Mouse (Mus musculus) telencephalon, adult 2 months (tissue): ENCODE data around the gene Rmnd5a.

Source experiments
- DNase-seq: peaks from one replicate; pipeline ENCODE4 v3.0.0-alpha.2; 2011; ENCODE audit warnings: low read depth, low spot score

Rmnd5a gene

DNA sequence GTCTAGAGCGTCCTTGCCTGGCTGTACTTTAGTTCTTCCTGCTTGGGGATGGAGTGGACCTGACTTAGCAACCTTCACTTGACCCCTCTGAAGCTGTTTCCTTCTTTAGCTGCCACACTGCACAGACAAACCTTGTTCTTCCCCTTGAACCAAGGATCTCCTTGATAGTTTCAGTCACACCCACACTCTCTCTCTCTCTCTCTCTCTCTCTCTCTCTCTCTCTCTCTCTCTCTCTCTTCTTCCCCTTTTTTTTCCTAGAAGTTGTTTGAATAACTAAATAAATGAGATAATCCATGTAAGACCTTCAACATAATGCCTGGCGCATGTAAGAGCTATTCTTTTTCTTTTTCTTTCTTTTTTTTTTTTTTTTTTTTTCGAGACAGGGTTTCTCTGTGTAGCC is 1.7 kb upstream of the Rmnd5a start:
- no peak for DNase-seq

GRCm38 (mm10) chr6:71441251-71441580 is 779 bp upstream of the Rmnd5a start:
- no peak for DNase-seq

GRCm38 (mm10) chr6:71440217-71440491 is 283 bp downstream of the Rmnd5a start:
- no peak for DNase-seq

DNA sequence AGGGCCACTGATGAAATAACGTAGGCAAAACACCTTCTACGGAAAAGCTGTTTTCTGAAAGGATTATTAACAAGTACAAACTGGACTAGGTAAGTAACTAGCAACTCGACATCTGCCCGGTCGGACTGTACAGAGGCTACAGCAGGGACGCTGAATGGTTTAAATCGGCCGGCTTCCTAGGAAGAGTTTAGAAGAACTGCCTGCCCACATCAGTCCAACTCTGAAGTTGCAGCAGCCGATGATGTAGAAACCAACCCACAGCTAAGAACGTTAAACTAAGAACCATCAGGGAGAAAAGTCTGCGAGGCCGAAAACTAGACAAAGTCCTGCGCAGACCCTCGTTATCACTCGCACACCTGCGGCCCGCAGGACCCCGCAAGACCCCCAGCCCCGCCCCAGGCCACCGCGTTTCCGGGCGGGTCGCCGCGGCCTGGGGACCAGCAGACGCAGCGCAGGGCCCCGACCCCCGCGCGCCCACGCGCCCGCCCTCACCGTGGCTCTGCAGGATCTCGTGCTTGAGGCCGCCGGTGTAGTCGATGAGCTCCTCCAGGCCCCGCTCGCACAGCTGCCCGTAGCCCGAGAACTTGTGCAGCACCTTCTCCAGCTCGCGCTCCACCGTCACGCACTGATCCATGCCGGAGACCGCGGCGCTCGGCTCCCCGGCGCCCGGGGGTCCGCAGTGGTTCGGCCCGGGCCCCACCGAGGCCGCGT is 776 bp downstream of the Rmnd5a start:
- DNase-seq: no peak

DNA sequence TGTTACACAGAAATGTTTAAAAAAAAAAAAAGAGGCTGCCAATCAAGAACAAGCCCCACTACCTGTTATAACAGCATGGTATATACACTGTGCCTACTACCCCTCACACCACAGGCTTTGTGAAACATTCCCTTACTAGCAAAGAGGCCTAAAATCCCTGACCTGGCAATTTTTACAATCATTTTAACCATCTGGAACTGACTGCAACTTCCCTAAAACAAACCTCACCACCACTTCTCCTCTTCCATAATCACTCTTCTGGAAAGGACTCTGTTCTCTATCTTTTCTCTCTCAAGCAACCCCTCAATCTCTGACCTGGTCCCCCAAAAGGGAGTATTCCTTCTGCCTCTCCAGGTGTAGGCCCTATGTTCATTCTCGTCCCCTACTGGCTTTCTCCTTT is 2.4 kb downstream of the Rmnd5a start:
- no peak for DNase-seq

DNA sequence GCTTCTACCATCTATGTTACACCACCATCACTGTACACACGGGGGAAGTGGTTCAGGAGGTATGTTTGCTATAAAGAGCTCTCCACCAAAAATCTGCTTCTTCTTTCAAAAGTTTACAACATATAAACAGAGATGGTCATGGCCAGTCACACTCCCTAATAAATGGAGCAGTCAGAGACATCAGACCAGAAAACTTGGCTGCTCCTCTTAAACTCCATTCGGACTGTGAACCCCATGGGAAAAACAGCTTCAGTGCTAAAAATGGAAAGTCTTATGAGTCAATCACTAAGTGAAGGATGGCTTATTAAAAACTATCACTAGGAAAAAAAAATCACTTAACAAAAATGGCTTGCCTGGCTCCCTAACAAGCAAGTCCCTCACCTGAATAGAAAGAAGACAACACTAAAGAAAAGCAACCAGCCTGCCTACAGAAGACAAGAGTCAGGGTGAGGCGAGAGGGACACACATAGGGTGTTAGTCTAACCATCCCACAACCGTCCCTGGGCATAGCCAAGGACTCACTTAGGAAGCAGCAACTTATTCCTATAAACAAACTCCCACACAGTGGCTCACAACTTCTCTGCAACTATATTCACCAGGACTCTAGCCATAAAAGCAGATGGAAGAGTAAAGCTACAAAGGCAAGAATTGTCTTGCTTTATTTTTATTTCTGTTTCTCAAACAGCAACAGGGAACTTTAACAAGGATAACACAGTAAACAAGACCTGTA is 12.3 kb downstream of the Rmnd5a start:
- peak; percentile 36 for DNase-seq

- peak; percentile 72 for DNase-seq
Measured at GRCm38 (mm10) chr6:71425681-71426080, 14.8 kb downstream of the Rmnd5a start.

- no peak for DNase-seq
Measured at GRCm38 (mm10) chr6:71423116-71423515, 17.3 kb downstream of the Rmnd5a start.

DNA sequence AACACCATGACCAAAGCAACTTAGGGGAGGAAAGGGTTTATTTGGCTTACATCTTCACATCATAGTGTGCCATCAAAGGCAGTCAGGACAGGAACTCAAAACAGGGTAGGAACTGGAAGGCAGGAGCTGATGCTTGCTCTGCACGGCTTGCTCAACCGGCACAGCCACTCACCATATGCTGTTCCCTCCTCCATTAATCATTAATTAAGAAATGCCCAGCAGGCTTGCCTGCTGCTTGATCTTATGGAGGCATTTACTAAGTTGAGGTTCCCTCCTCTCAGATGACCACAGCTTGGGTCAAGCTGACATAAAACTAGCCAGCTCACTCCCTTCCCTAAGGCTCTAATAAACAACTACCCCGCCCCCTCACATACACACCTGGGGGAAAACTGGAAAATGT is 18.3 kb downstream of the Rmnd5a start:
- DNase-seq: no peak

DNA sequence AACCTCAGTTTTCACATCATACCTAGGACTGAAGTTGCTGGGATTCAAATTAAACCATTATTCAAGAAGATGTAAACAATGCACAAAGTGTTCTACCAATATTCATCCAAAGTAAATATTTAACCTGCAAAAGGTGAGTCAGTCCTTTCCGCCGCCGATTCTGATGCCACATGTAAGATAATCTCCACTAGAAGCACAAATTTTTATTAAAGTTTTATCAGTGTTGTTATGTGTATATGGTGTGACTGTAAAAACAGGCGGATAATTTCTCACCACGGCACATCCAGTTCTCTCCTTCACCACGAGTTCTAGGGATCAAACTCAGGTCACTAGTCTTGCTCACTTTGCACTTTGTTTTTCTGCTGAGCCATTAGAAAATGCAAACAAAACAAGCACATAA is 19.6 kb downstream of the Rmnd5a start:
- no peak for DNase-seq

DNA sequence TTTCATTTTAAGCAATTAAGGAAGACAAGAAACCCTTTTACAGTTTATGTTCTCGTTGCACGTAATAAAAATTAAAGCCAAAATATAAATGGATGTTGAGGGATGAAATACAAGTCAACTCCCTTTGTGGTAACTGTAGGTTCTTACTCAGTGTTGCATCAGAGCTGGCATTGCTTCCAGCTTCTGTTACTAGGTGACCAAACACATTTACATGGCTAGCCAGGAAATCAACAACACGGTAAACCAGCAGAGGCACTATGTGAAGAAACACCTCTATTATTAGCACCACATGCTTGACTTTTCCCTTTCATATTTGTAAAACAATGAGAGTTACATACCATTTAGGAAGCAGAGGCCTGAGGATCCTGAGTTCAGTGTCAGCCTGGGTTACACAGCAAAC is 21.6 kb downstream of the Rmnd5a start:
- no peak for DNase-seq

DNA sequence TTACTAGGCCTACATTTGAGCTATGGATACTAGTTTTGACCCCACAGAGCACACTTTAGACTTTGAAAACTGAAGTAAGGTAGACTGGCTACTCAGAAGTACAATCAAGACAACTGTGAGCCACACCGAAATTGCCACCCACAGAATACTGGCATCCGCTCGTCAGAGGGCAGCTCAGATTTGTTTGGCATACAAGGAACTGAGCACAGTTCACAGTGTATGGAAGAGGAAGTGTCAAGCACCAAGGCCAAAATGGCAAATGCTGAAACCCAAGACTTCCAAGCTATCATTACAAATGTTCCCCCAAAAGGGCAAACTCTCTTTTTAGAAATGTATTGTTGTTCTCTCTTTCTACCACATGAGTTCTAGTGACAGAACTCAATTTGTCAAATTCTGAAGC is 25.0 kb downstream of the Rmnd5a start:
- DNase-seq: no peak

DNA sequence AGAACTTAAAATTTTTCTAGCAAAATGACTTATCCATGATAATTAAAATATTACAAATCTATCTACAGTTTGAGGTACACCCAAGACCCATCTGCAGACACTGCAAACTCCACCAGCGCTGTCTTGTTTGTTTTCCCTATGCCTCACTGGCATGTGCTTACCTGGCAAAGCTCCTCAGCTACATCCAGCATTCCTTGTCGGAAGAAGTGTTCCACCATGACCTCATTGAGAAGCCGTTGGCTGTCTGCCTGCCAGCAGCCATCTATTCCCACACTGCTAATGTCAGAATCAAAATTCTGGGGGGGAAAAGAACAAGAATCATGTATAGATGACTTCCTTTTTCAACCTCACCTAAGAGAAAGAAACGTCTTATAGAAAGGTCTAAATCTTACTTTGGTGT is 25.8 kb downstream of the Rmnd5a start:
- no peak for DNase-seq

DNA sequence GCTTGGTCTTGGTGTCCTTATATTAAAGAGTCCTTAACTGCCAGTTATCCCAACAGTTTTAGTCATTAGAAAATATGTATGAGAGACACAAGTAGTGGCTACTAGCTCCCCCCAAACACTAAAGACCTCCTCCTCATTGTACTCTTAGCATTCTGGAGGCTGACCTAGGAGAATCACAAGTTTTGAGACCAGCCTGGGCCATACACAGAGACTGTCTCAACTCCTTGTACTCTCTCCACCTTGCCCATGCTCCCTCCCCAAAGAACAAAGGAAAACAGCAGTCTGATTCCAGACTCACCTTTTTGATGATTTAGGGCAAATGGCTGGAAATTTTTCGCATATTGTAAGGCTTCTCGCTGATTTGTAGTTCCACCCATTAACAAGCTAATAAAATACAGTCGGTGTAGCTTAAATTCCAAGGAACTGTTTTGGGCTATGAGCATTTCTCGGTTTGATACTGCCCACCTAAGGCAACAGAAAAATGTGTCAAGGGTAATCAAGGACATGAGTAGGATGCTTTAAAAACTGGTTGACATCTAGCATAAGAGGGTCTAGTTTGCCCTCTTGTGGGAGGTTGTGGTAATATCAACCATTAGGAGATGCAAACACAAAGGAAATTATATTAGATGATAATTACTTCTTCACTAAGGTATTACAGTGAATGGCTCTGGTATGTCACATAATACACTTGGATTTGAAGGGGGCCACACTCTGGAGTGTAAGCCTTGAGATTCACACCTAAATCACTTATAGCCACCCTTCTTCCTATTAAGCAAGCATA is 41.4 kb downstream of the Rmnd5a start:
- DNase-seq: peak; percentile 21

DNA sequence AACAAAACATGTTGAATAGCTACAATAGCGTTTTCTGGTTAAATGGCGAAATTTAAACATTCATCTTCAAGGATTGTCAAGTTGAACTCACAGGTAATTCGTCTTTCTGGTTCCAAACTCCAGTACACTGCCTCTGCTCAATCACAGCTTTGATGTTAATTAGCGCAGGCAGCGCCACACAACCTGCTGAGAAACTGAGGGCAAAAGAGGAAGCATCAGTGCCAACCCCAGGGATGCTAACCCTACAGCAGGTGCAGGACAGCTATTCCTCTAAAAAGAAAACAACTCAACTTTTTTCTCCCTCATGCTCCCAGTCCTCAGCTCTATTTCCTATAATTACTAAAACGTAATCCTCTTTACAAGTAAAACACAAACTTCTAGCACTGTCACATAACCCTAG is 43.7 kb downstream of the Rmnd5a start:
- no peak for DNase-seq

DNA sequence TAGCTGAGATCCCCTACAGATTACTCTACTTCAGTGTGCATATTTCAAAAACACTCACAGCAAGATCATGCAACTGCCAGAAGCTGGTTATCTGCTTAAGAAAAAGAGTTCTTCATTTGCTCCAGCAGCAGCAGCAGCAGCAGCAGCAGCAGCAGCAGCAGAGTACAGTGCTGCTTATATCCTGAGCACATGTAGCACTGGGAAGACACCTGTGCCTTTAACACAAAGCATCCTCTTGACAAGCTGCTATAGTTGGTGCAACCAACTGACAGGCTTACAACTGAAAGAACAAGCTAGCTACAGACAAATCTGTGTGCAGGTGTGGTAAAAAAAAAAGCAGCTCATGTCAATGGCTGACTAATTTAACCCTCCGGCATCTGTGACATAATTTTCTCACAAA is 44.4 kb downstream of the Rmnd5a start:
- no peak for DNase-seq

DNA sequence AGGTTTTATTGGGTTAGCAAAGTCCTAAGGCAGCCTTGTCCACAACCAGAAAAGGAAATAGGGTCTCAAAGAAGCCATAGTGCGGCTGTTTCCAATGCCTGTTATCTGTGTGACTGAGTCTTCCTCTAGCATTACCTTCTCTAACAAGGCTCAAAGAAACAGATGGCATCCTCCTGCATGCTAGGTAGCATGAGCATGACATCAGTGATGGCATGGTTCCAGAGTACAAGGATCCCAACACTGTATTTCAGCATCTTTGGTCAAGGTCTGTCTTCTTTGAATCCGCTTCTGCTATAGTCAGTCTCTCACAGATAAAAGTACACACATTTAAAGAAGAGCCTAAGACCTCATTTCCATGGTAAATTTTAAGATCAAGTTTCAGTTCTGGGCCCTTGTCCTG is 49.9 kb downstream of the Rmnd5a start:
- DNase-seq: no peak

GRCm38 (mm10) chr6:71381654-71382053 is 58.8 kb downstream of the Rmnd5a start:
- no peak for DNase-seq

- DNase-seq: no peak
Measured at GRCm38 (mm10) chr6:71376711-71377110, 63.7 kb downstream of the Rmnd5a start.

GRCm38 (mm10) chr6:71374921-71375320 is 65.5 kb downstream of the Rmnd5a start:
- DNase-seq: no peak

- no peak for DNase-seq
Measured at GRCm38 (mm10) chr6:71374311-71374829, 66.1 kb downstream of the Rmnd5a start.

GRCm38 (mm10) chr6:71373249-71373775 is 67.1 kb downstream of the Rmnd5a start, which contains the start of gene Cd8a:
Cd8a (plus strand) TSS chr6:71373427.
- no peak for DNase-seq
